Mouse (Mus musculus) embryonic facial prominence, embryonic 14.5 days (tissue): ENCODE results near the gene Acpp. TPM values are rescaled to one million over a fixed set of nuclear protein-coding genes. Genes with fewer than 3 reads are reported as not detected.

Source experiments
- ATAC-seq: fragments of 200-750 bp; cut with Nextera tagmentation; 2 replicates; pipeline ENCODE4 v1.8.0; 2017; ENCODE audit warnings: low read depth, moderate number of reproducible peaks, moderate TSS enrichment
- DNase-seq: peaks from one replicate; pipeline ENCODE4 v3.0.0-alpha.2; 2015; ENCODE audit warnings: low spot score
- H3K27ac ChIP-seq: fragments of 300-500 bp; sonication (generic); replicated peaks from 2 replicates; pipeline ENCODE4 v1.5.1; 2014; ENCODE audit warnings: low read depth, mild to moderate bottlenecking, low read length, moderate library complexity
- H3K27me3 ChIP-seq: fragments of 300-500 bp; sonication (generic); replicated peaks from 2 replicates; pipeline ENCODE4 v1.6.1; 2014; ENCODE audit warnings: low read length; ENCODE audit not compliant: control insufficient read depth, insufficient read depth
- H3K36me3 ChIP-seq: fragments of 300-500 bp; sonication (generic); 2 replicates; pipeline ENCODE4 v1.6.1; 2014; ENCODE audit warnings: low read length, mixed read lengths; ENCODE audit not compliant: control insufficient read depth, insufficient read depth
- H3K4me1 ChIP-seq: fragments of 300-500 bp; sonication (generic); 2 replicates; pipeline ENCODE4 v1.6.1; 2014; ENCODE audit warnings: antibody characterized with exemption, low read length; ENCODE audit not compliant: control insufficient read depth, insufficient read depth
- H3K4me2 ChIP-seq: fragments of 300-500 bp; sonication (generic); 2 replicates; pipeline ENCODE4 v1.6.1; 2014; ENCODE audit warnings: low read depth, mild to moderate bottlenecking, low read length, moderate library complexity, mixed read lengths
- H3K4me3 ChIP-seq: fragments of 300-500 bp; sonication (generic); 2 replicates; pipeline ENCODE4 v1.5.1; 2014; ENCODE audit warnings: low read depth, mild to moderate bottlenecking, low read length
- H3K9ac ChIP-seq: fragments of 300-500 bp; sonication (generic); 2 replicates; pipeline ENCODE4 v1.6.1; 2014; ENCODE audit warnings: low read depth, mild to moderate bottlenecking, low read length, moderate library complexity, mixed read lengths
- H3K9me3 ChIP-seq: fragments of 300-500 bp; sonication (generic); 2 replicates; pipeline ENCODE4 v1.6.1; 2016; ENCODE audit warnings: low read length; ENCODE audit not compliant: control insufficient read depth
- WGBS: fragments of 180-500 bp; shearing (Covaris S2); extraction: QIAGEN DNeasy Blood & Tissue Kit; methylation state at CpG from one replicate; pipeline ENCODE4 v1.1.7; 2014; 5-methylcytosine and 5-hydroxymethylcytosine counted together
- polyA plus RNA-seq: library from polyadenylated mRNA; unstranded; fragments of >200 nt; fragmentation: Nextera tagmentation; extraction: Ambion mirVana; gene quantifications from 2 replicates; pipeline ENCODE4 v1.2.1, GENCODE M21; 2014

The Acpp gene
- polyA plus RNA-seq, 1 experiment from 2014 or later, result 2.3 TPM

DNA sequence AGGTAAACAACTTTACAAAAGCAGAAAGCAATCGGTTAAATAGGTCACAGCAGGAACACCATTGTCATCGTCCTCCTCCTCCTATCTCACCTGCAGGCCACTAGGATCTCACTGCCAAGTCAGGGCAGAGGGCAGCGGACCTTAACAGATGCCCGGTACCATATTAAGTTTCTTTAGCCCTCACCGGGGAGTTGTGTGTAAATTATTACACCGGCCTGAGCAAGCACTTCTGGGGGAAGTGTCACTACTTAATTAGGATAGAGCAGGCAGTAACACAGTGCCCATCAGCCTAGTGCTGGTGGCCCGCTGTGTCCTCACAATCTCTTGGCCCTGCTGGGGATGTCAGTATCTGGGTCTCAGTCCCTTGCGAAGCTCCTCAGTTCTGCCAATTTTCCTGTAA lies 55.0 kb downstream of the Acpp start:
- Histone ChIP-seq H3K9me3 (no peaks in the 10 kb centered on the region), H3K27me3 (no peaks in the 10 kb centered on the region), H3K4me1 (no peaks in the 10 kb centered on the region), H3K27ac (no peak overlapping the region), H3K9ac (no peak overlapping the region), H3K36me3 (no peaks in the 10 kb centered on the region), H3K4me3 (no peak overlapping the region), H3K4me2 (no peak overlapping the region)
- WGBS, result 28% methylated on average over 8 of the region's 8 CpGs
- ATAC-seq (no peak), DNase-seq (no peak)

DNA sequence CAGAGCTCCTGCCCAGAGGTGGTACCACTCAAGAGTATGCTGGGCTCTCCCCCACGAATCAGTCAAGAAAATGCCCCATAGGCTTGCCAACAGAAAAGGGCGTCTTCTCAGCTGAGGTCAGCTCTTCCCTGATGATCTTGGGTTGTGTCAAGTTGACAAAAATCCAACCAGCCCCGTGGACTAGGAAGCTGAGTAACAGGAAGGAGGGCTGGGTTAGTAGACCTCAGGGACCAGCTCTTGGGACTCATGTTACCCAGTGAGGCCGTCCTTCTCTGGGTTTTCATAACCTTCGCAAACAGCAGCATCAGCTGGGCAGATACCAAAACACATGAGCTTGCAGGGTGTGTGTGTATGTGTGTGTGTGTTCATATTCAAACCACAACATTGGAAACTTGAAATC lies 55.8 kb downstream of the Acpp start:
- H3K4me2 ChIP-seq, result no peak overlapping the region
- H3K27ac ChIP-seq, result no peak overlapping the region
- ATAC-seq (no peak), DNase-seq (no peak)
- no peak overlapping the region for H3K9ac ChIP-seq
- no peaks in the 10 kb centered on the region for H3K9me3 ChIP-seq
- 55% methylated on average over 5 of the region's 5 CpGs for WGBS
- H3K4me3 ChIP-seq, result no peak overlapping the region
- no peaks in the 10 kb centered on the region for H3K36me3 ChIP-seq
- H3K27me3 ChIP-seq, result no peaks in the 10 kb centered on the region
- no peaks in the 10 kb centered on the region for H3K4me1 ChIP-seq

DNA sequence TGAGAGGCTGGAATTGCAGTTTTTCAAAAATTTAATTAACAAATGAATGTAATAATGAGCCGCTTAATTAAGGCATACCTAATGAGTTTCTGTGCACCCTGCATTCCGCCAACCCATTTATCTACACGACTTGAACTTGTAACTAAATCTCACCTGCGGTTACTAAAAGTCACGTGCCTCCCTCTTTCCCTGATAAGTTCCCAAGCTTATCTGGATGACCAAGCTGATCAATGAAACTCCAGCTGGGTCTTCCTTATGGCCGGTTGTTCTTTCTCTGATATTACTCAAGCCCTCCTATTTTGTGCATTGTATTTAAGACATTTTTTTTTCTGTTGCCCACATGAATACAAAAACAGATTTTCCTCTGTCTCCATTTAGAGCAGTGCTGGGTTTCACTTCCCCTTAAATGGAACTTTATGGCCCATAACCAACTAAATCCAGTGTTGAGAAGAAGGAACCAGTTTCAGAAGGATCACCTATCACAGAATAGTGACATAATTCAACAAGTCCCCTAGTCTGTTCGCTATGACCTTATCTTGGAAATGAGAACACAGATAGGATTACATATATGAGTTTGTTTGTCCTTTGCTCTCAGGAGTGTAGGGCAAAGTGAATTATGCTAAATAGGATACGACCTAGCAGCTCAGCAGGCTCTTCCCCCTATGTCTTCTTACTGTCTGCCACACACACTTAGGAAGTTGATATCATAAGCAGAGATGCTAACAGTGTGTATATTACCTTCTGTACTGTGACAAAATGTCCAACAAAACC lies 56.6 kb downstream of the Acpp start:
- no peak for ATAC-seq
- no peaks in the 10 kb centered on the region for H3K9me3 ChIP-seq
- no peak overlapping the region for H3K27ac ChIP-seq
- no peak overlapping the region for H3K4me3 ChIP-seq
- no peak overlapping the region for H3K9ac ChIP-seq
- no peak overlapping the region for H3K4me2 ChIP-seq
- H3K4me1 ChIP-seq, result no peaks in the 10 kb centered on the region
- no peaks in the 10 kb centered on the region for H3K36me3 ChIP-seq
- no peak for DNase-seq
- WGBS, result 80% methylated on average over 8 of the region's 8 CpGs
- no peaks in the 10 kb centered on the region for H3K27me3 ChIP-seq

DNA sequence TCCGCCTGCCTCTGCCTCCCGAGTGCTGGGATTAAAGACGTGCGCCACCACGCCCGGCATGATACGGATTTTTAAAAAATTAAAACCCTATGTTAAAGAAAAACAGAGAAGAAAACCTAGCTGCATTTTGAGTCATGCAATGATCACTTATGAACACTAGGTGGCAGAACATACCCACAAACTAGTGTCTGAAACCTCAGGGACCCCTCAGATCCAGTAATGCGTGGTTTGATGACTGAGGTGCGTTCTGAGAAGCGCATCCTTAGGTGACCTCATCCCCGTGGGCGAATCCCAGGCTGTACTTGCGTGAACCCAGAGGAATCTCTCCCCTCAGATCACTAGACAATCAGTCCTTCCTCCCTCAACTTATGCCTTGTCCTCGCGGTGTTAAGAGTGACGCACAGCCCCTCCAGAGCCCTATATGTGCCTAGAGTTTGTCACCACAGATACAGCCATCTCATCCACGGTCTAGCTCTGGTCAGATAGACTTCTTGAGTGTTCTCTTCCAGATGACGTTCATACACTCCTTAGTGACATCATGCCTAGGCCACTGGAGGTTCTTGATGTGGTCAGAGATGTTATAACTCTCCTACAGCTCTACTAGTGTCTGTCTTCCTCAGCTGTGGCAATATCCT lies 59.9 kb downstream of the Acpp start:
- WGBS, result 21% methylated on average over 18 of the region's 18 CpGs
- no peak for ATAC-seq

DNA sequence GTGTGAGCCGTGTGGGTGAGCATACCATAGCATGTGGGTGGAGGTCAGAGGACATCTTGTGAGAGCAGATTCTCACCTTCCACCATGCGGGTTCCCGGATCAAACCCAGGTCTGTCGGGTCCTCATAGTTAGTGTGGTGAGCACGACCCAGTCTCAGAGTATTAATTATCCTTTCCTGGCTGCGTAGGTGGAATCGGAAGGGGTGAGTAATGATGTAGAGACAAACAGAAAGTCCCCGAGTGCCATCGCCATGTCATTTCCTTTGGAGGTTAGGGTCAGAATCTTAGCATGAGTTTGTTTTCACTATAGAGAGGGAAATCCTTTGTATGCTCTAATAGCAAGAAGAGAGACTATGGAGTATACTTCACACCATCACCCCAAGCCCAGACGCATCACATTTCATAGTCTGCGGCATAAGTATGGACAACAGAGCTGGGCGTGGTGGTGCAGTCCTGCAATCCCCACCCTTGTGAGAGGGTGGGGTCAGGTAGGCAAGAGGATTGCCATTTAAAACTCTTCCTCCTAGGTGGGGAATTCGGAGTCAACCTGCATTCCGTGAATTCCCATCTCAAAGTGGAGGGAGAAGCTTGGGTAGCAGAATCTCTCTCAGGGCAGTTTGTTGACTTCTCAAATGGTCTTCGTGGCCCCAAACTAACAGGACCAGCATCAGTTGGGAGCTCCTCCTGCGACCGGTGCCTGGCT lies 62.3 kb downstream of the Acpp start:
- Histone ChIP-seq H3K36me3 (no peaks in the 10 kb centered on the region), H3K4me1 (no peaks in the 10 kb centered on the region), H3K9ac (no peak overlapping the region), H3K27me3 (no peaks in the 10 kb centered on the region), H3K4me2 (no peak overlapping the region), H3K27ac (no peak overlapping the region), H3K9me3 (no peaks in the 10 kb centered on the region), H3K4me3 (no peak overlapping the region)
- DNase-seq (no peak), ATAC-seq (no peak)
- 84% methylated on average over 17 of the region's 17 CpGs for WGBS

More for the DNA sequence above, 59.9 kb downstream of the Acpp start:
- DNase-seq, result peak; percentile 39
- H3K4me3 ChIP-seq, result no peak overlapping the region
- H3K27me3 ChIP-seq, result no peaks in the 10 kb centered on the region
- no peak overlapping the region for H3K27ac ChIP-seq
- H3K4me2 ChIP-seq, result no peak overlapping the region
- H3K9ac ChIP-seq, result no peak overlapping the region
- no peaks in the 10 kb centered on the region for H3K4me1 ChIP-seq
- H3K9me3 ChIP-seq, result no peaks in the 10 kb centered on the region
- H3K36me3 ChIP-seq, result no peaks in the 10 kb centered on the region

DNA sequence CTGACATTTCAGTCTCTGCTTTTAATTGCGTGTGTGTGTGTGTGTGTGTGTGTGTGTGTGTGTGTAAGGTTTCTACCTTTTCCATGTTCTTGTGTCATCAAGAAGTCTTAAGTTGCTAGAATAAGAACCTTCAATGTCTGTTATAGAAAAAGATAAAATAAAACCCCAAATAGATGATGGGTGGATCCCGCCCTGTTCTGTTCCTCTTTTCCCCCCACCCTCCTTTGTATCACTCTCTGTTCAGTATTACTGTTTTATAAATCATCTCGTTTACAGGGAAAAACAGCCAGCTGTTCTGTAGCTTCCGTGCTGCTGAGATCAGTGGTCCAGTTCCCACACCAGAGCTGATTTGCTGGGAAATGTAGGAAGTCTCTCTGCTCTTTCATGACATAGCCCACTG lies 65.5 kb downstream of the Acpp start:
- Histone ChIP-seq H3K27me3 (no peaks in the 10 kb centered on the region), H3K4me1 (no peaks in the 10 kb centered on the region), H3K9ac (no peak overlapping the region), H3K36me3 (no peaks in the 10 kb centered on the region), H3K27ac (no peak overlapping the region), H3K9me3 (no peaks in the 10 kb centered on the region), H3K4me2 (no peak overlapping the region), H3K4me3 (no peak overlapping the region)
- 72% methylated on average over 4 of the region's 4 CpGs for WGBS
- ATAC-seq (no peak), DNase-seq (no peak)

DNA sequence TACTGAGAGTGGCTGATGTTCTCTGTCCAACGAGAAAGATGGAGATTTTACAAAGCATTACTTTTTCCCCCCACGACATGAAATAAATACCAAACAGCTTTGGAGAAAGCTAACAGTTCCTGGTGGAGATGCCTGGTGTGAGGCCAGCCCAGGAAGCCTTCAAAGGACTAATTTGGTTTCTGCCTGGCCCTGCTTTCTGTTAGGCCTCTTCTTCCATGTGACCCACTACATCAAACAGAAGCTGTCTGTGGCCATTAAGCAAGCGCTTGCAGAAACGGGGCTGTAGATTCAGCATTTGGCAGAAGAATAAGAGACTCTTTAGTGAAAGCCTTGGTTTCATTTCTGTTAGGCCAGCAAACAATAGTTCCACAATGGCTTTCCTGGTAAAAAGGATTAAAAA lies 65.9 kb downstream of the Acpp start:
- Histone ChIP-seq H3K9me3 (no peaks in the 10 kb centered on the region), H3K36me3 (no peaks in the 10 kb centered on the region), H3K4me2 (no peak overlapping the region), H3K27ac (no peak overlapping the region), H3K4me1 (no peaks in the 10 kb centered on the region), H3K9ac (no peak overlapping the region), H3K27me3 (no peaks in the 10 kb centered on the region), H3K4me3 (no peak overlapping the region)
- ATAC-seq (no peak), DNase-seq (no peak)
- WGBS, result 65% methylated on average over 4 of the region's 4 CpGs

DNA sequence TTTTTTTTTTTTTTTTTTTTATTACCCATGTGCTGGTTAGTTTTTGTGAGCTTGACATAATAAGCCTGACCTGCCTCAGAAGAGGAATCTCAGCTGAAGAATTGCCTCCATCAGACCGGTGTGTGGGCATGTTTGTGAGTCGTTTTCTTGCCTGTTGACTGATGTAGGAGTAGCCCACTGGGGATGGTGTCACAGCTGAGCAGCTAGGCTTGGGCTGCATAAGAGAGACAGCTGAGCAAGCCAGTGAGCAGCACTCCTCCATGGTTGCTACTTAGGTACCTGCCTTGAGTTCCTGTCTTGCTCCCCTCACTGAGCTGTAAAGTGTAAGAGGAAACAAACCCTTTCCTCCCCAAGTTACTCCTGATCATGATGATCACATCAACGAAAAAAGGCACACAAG lies 67.6 kb downstream of the Acpp start:
- no peak for ATAC-seq
- Histone ChIP-seq H3K9ac (no peak overlapping the region), H3K9me3 (no peaks in the 10 kb centered on the region), H3K4me2 (no peak overlapping the region), H3K27ac (no peak overlapping the region), H3K4me3 (no peak overlapping the region), H3K4me1 (no peaks in the 10 kb centered on the region), H3K27me3 (no peaks in the 10 kb centered on the region), H3K36me3 (no peaks in the 10 kb centered on the region)
- 88% methylated on average over 3 of the region's 3 CpGs for WGBS
- DNase-seq, result no peak
